Mouse (Mus musculus): ENCODE data around the gene Vmo1.

- no peak for TF ChIP-seq CTCF (IDR thresholded peaks at IDR 0.05; ENCODE audit: low read depth, low read length)
- TF ChIP-seq POLR2A (IDR thresholded peaks at IDR 0.05; ENCODE audit: extremely low read depth, insufficient read depth, low read length): no peak
Observed at GRCm38 (mm10) chr11:70489138-70489537, 25.3 kb downstream of the Vmo1 start.

Data from liver, adult 2 months (tissue).